Mouse (Mus musculus) brain, embryonic 14.5 days (tissue): ENCODE results near the gene Rasgef1b.

ENCODE experiments used
- CTCF ChIP-seq: fragments of 200-500 bp; IDR thresholded peaks from 2 replicates; pipeline ENCODE4 v1.5.1; 2012; ENCODE audit warnings: inconsistent platforms, mild to moderate bottlenecking, moderate library complexity, borderline replicate concordance; ENCODE audit not compliant: insufficient read depth, insufficient read length; ENCODE audit errors: extremely low read depth
- POLR2A ChIP-seq: fragments of 200-500 bp; IDR thresholded peaks from 2 replicates; pipeline ENCODE4 v1.6.1; 2012; ENCODE audit warnings: mild to moderate bottlenecking, inconsistent platforms, borderline replicate concordance; ENCODE audit not compliant: poor library complexity, insufficient read depth, insufficient read length, severe bottlenecking; ENCODE audit errors: extremely low read depth

- TF ChIP-seq POLR2A, result no peak
- TF ChIP-seq CTCF, result no peak
Observed at GRCm38 (mm10) chr5:99587589-99587988, 141.3 kb downstream of the Rasgef1b start.
